Mouse (Mus musculus): ENCODE measurements around the gene Dop1b. TPM values are rescaled to one million over a fixed set of nuclear protein-coding genes. Genes with fewer than 3 reads are reported as not detected.

Dop1b gene
- polyA plus RNA-seq, 1 experiment from 2014 or later: 15.5 TPM

DNA sequence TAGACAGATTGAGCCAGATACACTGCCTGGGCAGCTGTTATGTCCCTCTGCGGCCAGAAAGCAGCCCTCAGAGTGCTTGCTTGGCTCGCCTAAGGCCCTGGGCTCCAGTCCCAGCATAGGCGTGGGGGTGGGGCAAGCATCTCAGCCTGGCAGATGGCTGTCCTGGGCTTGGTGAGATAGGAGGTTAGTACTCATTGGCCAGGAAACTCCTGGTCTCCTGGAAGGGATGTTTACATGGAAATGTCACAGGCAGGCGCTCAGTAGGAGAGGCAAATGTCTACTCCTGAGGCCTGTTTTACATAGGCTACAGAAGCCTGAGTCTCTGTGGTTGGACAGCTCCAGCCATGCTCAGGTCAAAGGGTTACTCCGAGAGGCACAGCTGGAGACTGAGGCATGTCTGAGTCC, 5.6 kb downstream of the Dop1b start:
- WGBS: 27% methylated on average over 5 of the region's 5 CpGs
- H3K4me3 ChIP-seq (ENCODE audit: low read depth, low read length): no peak overlapping the region
- H3K4me1 ChIP-seq (replicated peaks; ENCODE audit: control insufficient read depth, insufficient read depth, low read length): no peaks in the 10 kb centered on the region; the same call in 1 of the 2 replicates
- DNase-seq (ENCODE audit: low spot score) (peak; percentile 59), ATAC-seq (replicated peaks; ENCODE audit: low FRiP score) (no peak)
- no peaks in the 10 kb centered on the region for H3K9me3 ChIP-seq (ENCODE audit: control insufficient read depth, low read length)
- H3K4me2 ChIP-seq (ENCODE audit: low read depth, low read length, severe bottlenecking): no peak overlapping the region
- no peak overlapping the region for H3K9ac ChIP-seq (ENCODE audit: low read length)
- no peak overlapping the region for H3K27ac ChIP-seq (ENCODE audit: low read depth, low read length)
- peaks cover 6% of the 10 kb centered on the region; the same call in 1 of the 2 replicates for H3K27me3 ChIP-seq (ENCODE audit: control insufficient read depth, insufficient read depth, low read length)
- H3K36me3 ChIP-seq (ENCODE audit: control insufficient read depth, insufficient read depth, low read length): no peaks in the 10 kb centered on the region

DNA sequence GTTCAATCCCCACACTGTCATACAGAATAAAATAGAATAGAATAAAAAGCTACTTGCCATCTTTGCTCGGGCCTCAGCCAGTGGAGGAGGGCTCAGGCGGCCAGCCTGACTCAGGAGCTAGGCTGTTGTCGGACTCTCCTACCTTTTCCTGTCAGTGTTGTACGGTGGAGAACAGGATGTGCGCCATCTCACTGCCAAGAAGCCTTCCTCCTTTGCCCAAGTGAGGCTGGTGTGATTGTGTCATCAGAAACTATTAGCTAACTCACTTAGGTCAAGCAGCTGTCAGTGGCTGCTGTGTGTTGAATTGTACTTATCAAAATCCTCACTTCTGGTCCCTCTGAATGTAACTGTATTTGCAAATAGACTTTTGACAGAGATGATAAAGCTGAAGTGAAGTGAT, 10.1 kb downstream of the Dop1b start:
- H3K27ac ChIP-seq (ENCODE audit: low read depth, low read length): no peak overlapping the region
- H3K4me2 ChIP-seq (ENCODE audit: low read depth, low read length, severe bottlenecking): no peak overlapping the region
- 86% methylated on average over 5 of the region's 5 CpGs for WGBS
- ATAC-seq (replicated peaks; ENCODE audit: low FRiP score): no peak
- no peak overlapping the region for H3K9ac ChIP-seq (ENCODE audit: low read length)
- no peaks in the 10 kb centered on the region for H3K9me3 ChIP-seq (ENCODE audit: control insufficient read depth, low read length)
- H3K27me3 ChIP-seq (ENCODE audit: control insufficient read depth, insufficient read depth, low read length): no peaks in the 10 kb centered on the region
- DNase-seq (ENCODE audit: low spot score): no peak
- H3K4me1 ChIP-seq (replicated peaks; ENCODE audit: control insufficient read depth, insufficient read depth, low read length): no peaks in the 10 kb centered on the region; the same call in 1 of the 2 replicates
- H3K36me3 ChIP-seq (ENCODE audit: control insufficient read depth, insufficient read depth, low read length): no peaks in the 10 kb centered on the region
- H3K4me3 ChIP-seq (ENCODE audit: low read depth, low read length): no peak overlapping the region

DNA sequence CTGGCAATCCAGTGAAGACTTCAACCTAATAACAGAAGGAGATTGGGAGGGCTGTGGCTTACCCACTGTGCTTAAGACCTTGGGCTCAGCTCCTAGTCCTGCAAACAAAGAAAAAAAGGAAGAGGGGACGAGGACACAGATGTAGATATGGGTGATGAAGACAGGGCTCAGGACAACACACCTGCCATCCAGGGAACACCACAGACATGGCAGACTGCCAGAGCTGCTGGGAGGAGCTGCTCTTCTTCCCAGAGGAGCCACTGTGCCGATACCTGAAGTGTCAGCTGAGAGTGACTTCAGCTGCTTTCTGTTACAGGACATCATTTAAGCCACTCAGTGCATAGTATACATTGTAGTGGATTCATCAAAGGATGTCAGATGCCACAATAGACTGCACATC, 10.8 kb downstream of the Dop1b start:
- Histone ChIP-seq H3K27me3 (ENCODE audit: control insufficient read depth, insufficient read depth, low read length) (no peaks in the 10 kb centered on the region), H3K27ac (ENCODE audit: low read depth, low read length) (no peak overlapping the region), H3K4me3 (ENCODE audit: low read depth, low read length) (no peak overlapping the region), H3K9me3 (ENCODE audit: control insufficient read depth, low read length) (no peaks in the 10 kb centered on the region), H3K4me2 (ENCODE audit: low read depth, low read length, severe bottlenecking) (no peak overlapping the region), H3K36me3 (ENCODE audit: control insufficient read depth, insufficient read depth, low read length) (no peaks in the 10 kb centered on the region), H3K9ac (ENCODE audit: low read length) (no peak overlapping the region), H3K4me1 (replicated peaks; ENCODE audit: control insufficient read depth, insufficient read depth, low read length) (no peaks in the 10 kb centered on the region)
- DNase-seq (ENCODE audit: low spot score) (no peak), ATAC-seq (replicated peaks; ENCODE audit: low FRiP score) (no peak)
- WGBS: 73% methylated on average over 2 of the region's 2 CpGs

DNA sequence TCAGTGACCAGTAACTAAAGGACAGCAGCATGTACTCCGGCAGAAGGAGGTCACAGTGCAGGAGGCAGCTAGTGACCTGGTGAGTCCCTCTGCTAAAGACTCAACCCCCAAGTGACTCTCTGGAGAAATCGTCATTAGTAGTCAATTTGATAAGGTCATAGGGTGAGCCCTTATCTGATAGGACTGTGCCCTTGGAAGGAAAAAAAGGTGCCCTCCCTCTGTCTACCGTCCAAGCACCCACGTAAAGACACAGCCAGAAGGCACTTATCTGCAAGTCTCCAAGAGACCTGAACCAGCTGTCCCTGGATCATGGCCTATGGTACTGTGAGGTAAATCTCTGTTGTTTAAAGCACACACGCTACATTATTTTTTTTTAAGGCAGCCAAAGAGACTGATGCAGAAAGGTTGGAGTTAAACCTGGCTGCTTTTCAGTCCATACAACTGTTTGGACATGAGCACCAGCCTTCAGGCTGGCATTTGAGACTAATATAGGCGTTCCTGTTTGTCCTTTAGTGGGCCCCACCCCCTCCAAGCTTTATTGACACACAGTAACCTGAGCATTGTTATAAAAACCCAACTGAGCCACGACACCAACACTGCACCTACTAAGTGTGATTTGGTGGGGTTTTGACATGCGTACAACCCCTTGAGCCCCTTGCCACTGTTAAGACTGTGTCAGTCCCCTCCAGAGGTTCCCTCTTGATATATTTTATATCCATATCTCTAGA, 13.9 kb downstream of the Dop1b start:
- Histone ChIP-seq H3K9ac (ENCODE audit: low read length) (no peak overlapping the region), H3K27ac (ENCODE audit: low read depth, low read length) (no peak overlapping the region), H3K4me3 (ENCODE audit: low read depth, low read length) (no peak overlapping the region), H3K36me3 (ENCODE audit: control insufficient read depth, insufficient read depth, low read length) (no peaks in the 10 kb centered on the region), H3K4me2 (ENCODE audit: low read depth, low read length, severe bottlenecking) (no peak overlapping the region), H3K9me3 (ENCODE audit: control insufficient read depth, low read length) (no peaks in the 10 kb centered on the region), H3K4me1 (replicated peaks; ENCODE audit: control insufficient read depth, insufficient read depth, low read length) (no peaks in the 10 kb centered on the region), H3K27me3 (ENCODE audit: control insufficient read depth, insufficient read depth, low read length) (no peaks in the 10 kb centered on the region)
- DNase-seq (ENCODE audit: low spot score): no peak
- ATAC-seq (replicated peaks; ENCODE audit: low FRiP score): no peak
- WGBS: 80% methylated on average over 8 of the region's 8 CpGs

DNA sequence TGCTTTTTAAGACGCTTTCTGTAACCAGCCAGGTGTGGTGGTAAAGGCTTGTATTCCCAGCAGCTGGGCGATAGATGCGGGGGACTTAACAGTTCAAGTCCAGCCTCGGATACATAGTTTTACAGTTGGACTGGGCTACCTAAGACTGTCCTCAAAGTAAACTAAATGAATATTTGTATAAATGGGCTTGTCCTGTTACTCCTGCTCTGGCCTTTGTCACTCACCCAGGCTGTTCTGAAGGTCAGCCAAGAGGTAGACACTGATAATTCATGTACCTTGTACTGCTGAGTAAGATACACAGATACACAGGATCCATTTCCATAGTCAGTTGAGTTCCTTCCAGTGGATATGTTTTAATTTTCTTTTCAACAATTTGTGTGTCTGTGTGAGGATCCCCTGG, 14.5 kb downstream of the Dop1b start:
- Histone ChIP-seq H3K4me3 (ENCODE audit: low read depth, low read length) (no peak overlapping the region), H3K27me3 (ENCODE audit: control insufficient read depth, insufficient read depth, low read length) (no peaks in the 10 kb centered on the region), H3K4me1 (replicated peaks; ENCODE audit: control insufficient read depth, insufficient read depth, low read length) (no peaks in the 10 kb centered on the region), H3K4me2 (ENCODE audit: low read depth, low read length, severe bottlenecking) (no peak overlapping the region), H3K27ac (ENCODE audit: low read depth, low read length) (no peak overlapping the region), H3K9me3 (ENCODE audit: control insufficient read depth, low read length) (no peaks in the 10 kb centered on the region), H3K9ac (ENCODE audit: low read length) (no peak overlapping the region), H3K36me3 (ENCODE audit: control insufficient read depth, insufficient read depth, low read length) (no peaks in the 10 kb centered on the region)
- ATAC-seq (replicated peaks; ENCODE audit: low FRiP score) (no peak), DNase-seq (ENCODE audit: low spot score) (no peak)
- WGBS: 95% methylated on average over 4 of the region's 4 CpGs

DNA sequence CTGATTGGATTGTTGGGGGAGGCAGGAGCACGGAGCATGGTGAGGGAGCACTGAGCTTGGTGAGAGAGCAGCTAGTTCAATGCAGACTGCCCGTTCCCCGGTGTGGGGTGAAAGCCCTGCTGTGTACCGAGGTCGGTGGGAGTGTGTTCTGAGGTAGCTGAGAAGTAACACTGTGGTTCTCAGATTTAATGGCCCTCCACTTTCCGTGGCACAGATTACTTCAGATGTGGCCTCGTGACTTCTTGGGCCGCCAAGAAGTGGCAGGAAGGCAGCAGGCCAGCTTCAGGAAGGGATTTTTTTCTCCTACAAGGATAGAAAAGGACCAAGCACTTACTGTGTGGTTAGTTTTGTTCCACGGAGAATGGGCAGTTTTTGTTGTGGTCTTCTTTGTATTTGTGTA, 17.0 kb downstream of the Dop1b start:
- Histone ChIP-seq H3K4me3 (ENCODE audit: low read depth, low read length) (no peak overlapping the region), H3K9me3 (ENCODE audit: control insufficient read depth, low read length) (no peaks in the 10 kb centered on the region), H3K27ac (ENCODE audit: low read depth, low read length) (no peak overlapping the region), H3K4me2 (ENCODE audit: low read depth, low read length, severe bottlenecking) (no peak overlapping the region), H3K36me3 (ENCODE audit: control insufficient read depth, insufficient read depth, low read length) (no peaks in the 10 kb centered on the region), H3K4me1 (replicated peaks; ENCODE audit: control insufficient read depth, insufficient read depth, low read length) (no peaks in the 10 kb centered on the region), H3K27me3 (ENCODE audit: control insufficient read depth, insufficient read depth, low read length) (no peaks in the 10 kb centered on the region), H3K9ac (ENCODE audit: low read length) (no peak overlapping the region)
- ATAC-seq (replicated peaks; ENCODE audit: low FRiP score) (no peak), DNase-seq (ENCODE audit: low spot score) (no peak)
- WGBS: 76% methylated on average over 9 of the region's 9 CpGs

DNA sequence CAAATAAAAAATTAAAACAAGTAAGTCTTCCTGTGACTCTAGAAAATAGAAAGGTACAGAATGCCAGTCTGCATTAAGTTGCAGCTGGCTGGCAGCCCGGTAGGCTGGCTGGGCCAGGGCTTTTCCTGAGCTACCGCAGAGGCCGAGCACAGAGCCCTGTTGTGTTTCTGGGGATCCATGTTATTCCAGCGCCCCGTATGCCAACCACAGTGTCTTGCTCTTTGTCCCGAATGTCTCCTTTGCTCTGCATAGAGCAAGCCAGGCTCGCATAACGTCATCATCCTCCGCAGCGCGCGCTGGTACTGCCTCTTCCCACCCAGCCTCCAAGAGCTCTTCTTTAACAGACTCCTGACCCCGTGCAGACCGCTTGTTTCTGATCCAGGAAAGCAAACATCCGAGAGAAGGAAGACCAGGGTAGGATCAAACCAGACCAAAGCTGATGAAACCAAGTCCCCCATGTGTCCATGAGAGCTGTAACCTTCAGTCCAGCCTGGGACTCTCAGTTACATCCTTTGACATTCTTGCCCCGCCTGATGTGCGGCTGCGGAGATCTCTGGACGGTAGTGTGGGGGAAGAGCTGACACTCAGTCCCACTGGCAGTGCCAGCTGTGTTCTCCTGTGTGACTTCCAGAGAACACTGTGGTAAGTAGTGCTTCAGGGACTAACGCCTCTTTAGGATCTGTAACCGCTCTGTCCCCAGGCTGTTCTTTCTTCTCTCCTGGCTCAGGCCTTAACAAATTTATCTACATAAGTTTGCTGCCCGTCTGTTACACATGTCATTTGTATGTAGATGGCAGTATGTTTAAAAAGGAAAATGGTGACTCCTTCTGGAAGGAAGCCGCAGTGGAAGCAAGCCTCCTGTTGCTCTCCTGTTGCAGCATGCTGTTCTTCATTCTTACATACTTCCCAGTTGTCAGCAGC, 18.4 kb downstream of the Dop1b start:
- no peaks in the 10 kb centered on the region for H3K36me3 ChIP-seq (ENCODE audit: control insufficient read depth, insufficient read depth, low read length)
- H3K4me3 ChIP-seq (ENCODE audit: low read depth, low read length): no peak overlapping the region
- no peak overlapping the region for H3K9ac ChIP-seq (ENCODE audit: low read length)
- no peak overlapping the region for H3K4me2 ChIP-seq (ENCODE audit: low read depth, low read length, severe bottlenecking)
- WGBS: 87% methylated on average over 23 of the region's 23 CpGs
- no peaks in the 10 kb centered on the region for H3K4me1 ChIP-seq (replicated peaks; ENCODE audit: control insufficient read depth, insufficient read depth, low read length)
- no peaks in the 10 kb centered on the region for H3K9me3 ChIP-seq (ENCODE audit: control insufficient read depth, low read length)
- no peaks in the 10 kb centered on the region for H3K27me3 ChIP-seq (ENCODE audit: control insufficient read depth, insufficient read depth, low read length)
- no peak for ATAC-seq (replicated peaks; ENCODE audit: low FRiP score)
- no peak overlapping the region for H3K27ac ChIP-seq (ENCODE audit: low read depth, low read length)
- DNase-seq (ENCODE audit: low spot score): no peak

DNA sequence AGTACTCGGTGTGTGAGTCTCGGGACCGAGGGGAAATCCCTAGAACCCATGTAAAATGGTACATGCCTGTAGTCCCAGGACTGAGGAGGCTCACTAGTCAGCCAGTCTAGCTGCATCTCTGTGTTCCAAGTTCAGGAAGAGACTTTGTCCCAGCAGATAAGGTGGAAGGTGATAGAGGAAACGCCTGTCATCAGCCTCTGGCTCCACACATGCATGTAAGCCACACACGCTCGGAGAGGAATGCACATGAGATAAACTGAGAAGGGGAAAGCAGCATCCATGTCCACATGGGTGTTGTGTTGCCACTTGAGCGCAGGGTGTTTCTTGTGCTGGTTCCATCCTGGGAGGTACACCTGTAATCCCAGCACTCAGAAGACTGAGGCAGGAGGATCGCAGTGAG, 19.6 kb downstream of the Dop1b start:
- ATAC-seq (replicated peaks; ENCODE audit: low FRiP score) (no peak), DNase-seq (ENCODE audit: low spot score) (no peak)
- Histone ChIP-seq H3K4me3 (ENCODE audit: low read depth, low read length) (no peak overlapping the region), H3K9me3 (ENCODE audit: control insufficient read depth, low read length) (no peaks in the 10 kb centered on the region), H3K27me3 (ENCODE audit: control insufficient read depth, insufficient read depth, low read length) (no peaks in the 10 kb centered on the region), H3K9ac (ENCODE audit: low read length) (no peak overlapping the region), H3K27ac (ENCODE audit: low read depth, low read length) (no peak overlapping the region), H3K4me1 (replicated peaks; ENCODE audit: control insufficient read depth, insufficient read depth, low read length) (no peaks in the 10 kb centered on the region), H3K36me3 (ENCODE audit: control insufficient read depth, insufficient read depth, low read length) (no peaks in the 10 kb centered on the region), H3K4me2 (ENCODE audit: low read depth, low read length, severe bottlenecking) (no peak overlapping the region)
- 95% methylated on average over 8 of the region's 8 CpGs for WGBS
